In genomic region chr7:28826402-28826772, GRCm38 (mm10) we compare ENCODE assay signal across 9 mouse cellular contexts. TPM values are rescaled to one million over a fixed set of nuclear protein-coding genes. Genes with fewer than 3 reads are reported as not detected.
DNase-seq lines count a peak whose midpoint lies in the region; ATAC-seq and TF ChIP-seq lines count a peak whose summit lies in the region.
"Had no signal": no experiment of that assay in that cellular context is flagged by ENCODE, and none has a peak within 500 bp of the region (broad histone marks: within the 10 kb centered on the region; RNA-seq: fewer than 3 reads in every experiment).

No protein-coding gene starts in this region.

- no peak for TF ChIP-seq CTCF in layer of hippocampus, adult 2 months (conservative IDR thresholded peaks at IDR 0.05)

- peak overlapping the region; percentile 60 for H3K4me2 ChIP-seq in embryonic facial prominence, embryonic 13.5 days
- H3K4me2 ChIP-seq in liver, embryonic 15.5 days = peak overlapping the region; percentile 74

- 94% methylated on average over 7 of the region's 7 CpGs for WGBS in embryonic facial prominence, embryonic 13.5 days
- 85% methylated on average over 7 of the region's 7 CpGs for WGBS in liver, embryonic 15.5 days (ENCODE audit: insufficient replicate concordance)

- no peak overlapping the region for H3K9ac ChIP-seq in embryonic facial prominence, embryonic 13.5 days
- H3K9ac ChIP-seq in liver, embryonic 15.5 days = 0 out of 2 replicates have a peak overlapping the region, but pooled peaks have one; percentile 67

- H3K36me3 ChIP-seq in embryonic facial prominence, embryonic 13.5 days = peaks cover 47% of the 10 kb centered on the region
- peaks cover 35% of the 10 kb centered on the region for H3K36me3 ChIP-seq in liver, embryonic 15.5 days (replicated peaks)

- ATAC-seq in embryonic facial prominence, embryonic 13.5 days (ENCODE audit: insufficient number of reproducible peaks, insufficient read depth, low FRiP score, low TSS enrichment, low read depth) = no peak
- ATAC-seq in liver, embryonic 15.5 days (ENCODE audit: insufficient read depth) = no peak
- no peak for ATAC-seq in CD4-positive, CD25-positive, alpha-beta regulatory T cell, adult 4 months

- H3K9me3 ChIP-seq in embryonic facial prominence, embryonic 13.5 days = no peaks in the 10 kb centered on the region
- H3K9me3 ChIP-seq in liver, embryonic 15.5 days (replicated peaks) = no peaks in the 10 kb centered on the region

- H3K4me3 ChIP-seq in layer of hippocampus, adult 2 months = peak overlapping the region; percentile 78; the same call in 1 of the 2 replicates
- no peak overlapping the region for H3K4me3 ChIP-seq in embryonic facial prominence, embryonic 13.5 days
- H3K4me3 ChIP-seq in liver, embryonic 15.5 days (replicated peaks) = no peak overlapping the region

- peaks cover 9% of the 10 kb centered on the region for H3K4me1 ChIP-seq in embryonic facial prominence, embryonic 13.5 days
- H3K4me1 ChIP-seq in liver, embryonic 15.5 days (replicated peaks) = peaks cover 71% of the 10 kb centered on the region

- H3K27ac ChIP-seq in layer of hippocampus, adult 2 months = peak overlapping the region; percentile 93
- peak overlapping the region; percentile 89; the same call in 1 of the 2 replicates for H3K27ac ChIP-seq in embryonic facial prominence, embryonic 13.5 days
- H3K27ac ChIP-seq in liver, embryonic 15.5 days (replicated peaks) = peak overlapping the region; percentile 84; the same call in 1 of the 2 replicates

- peak; percentile 27 for DNase-seq in cerebellum, adult 9-11 months
- no peak for DNase-seq in cerebellum, postnatal 4 days (ENCODE audit: low spot score in 2 of 2)
- DNase-seq in layer of hippocampus, adult 2 months (ENCODE audit: low spot score in 2 of 2) = no peak
- DNase-seq in layer of hippocampus, adult 8-10 months (ENCODE audit: low spot score in 2 of 2) = no peak
- no peak for DNase-seq in yolk sac, embryonic 10.5 days (ENCODE audit: low spot score)

- no peaks in the 10 kb centered on the region for H3K27me3 ChIP-seq in embryonic facial prominence, embryonic 13.5 days
- no peaks in the 10 kb centered on the region for H3K27me3 ChIP-seq in liver, embryonic 15.5 days

RNA-seq across cellular contexts. Expression of gene Ech1, which starts 1.4 kb away (rescaled TPM):
- 10 to 100 TPM; 66.4 to 68.8 TPM for total RNA-seq in layer of hippocampus, adult 2 months (2021)
- 10 to 100 TPM; 64.2 to 77.6 (median 67.7) TPM for total RNA-seq in layer of hippocampus, adult 8-10 months (2022)
- polyA plus RNA-seq in embryonic facial prominence, embryonic 13.5 days (2015; fragmentation: Nextera tagmentation; extraction: Ambion mirVana) = 153 TPM in 2 replicates
- polyA plus RNA-seq in liver, embryonic 15.5 days (2015; fragmentation: Nextera tagmentation; extraction: Ambion mirVana) = 125 and 148 TPM in 2 replicates
- polyA plus RNA-seq in CD4-positive, CD25-positive, alpha-beta regulatory T cell, adult 4 months (2017; shearing (Covaris generic)) = 100 to 1,000 TPM; 198 to 237 TPM

RNA-seq across cellular contexts. Expression of gene Lgals4, which starts 7.3 kb away (rescaled TPM):
- total RNA-seq in layer of hippocampus, adult 2 months (2021) = 1 to 10 TPM; 4.4 to 6.8 TPM
- 1 to 10 TPM; 2.4 to 6.9 (median 4.9) TPM for total RNA-seq in layer of hippocampus, adult 8-10 months (2022)
- 8.7 and 15.3 TPM in 2 replicates for polyA plus RNA-seq in embryonic facial prominence, embryonic 13.5 days (2015; fragmentation: Nextera tagmentation; extraction: Ambion mirVana)
- 4.8 and 6.4 TPM in 2 replicates for polyA plus RNA-seq in liver, embryonic 15.5 days (2015; fragmentation: Nextera tagmentation; extraction: Ambion mirVana)
- polyA plus RNA-seq in CD4-positive, CD25-positive, alpha-beta regulatory T cell, adult 4 months (2017; shearing (Covaris generic)) = 10 to 100 TPM; 28.0 to 57.1 TPM

RNA-seq across cellular contexts. Expression of gene Hnrnpl, which starts 18.0 kb away (rescaled TPM):
- 100 to 1,000 TPM; 410 to 476 TPM for total RNA-seq in layer of hippocampus, adult 2 months (2021)
- total RNA-seq in layer of hippocampus, adult 8-10 months (2022) = 100 to 1,000 TPM; 403 to 453 (median 434) TPM
- 301 and 303 TPM in 2 replicates for polyA plus RNA-seq in embryonic facial prominence, embryonic 13.5 days (2015; fragmentation: Nextera tagmentation; extraction: Ambion mirVana)
- 79.3 and 86.9 TPM in 2 replicates for polyA plus RNA-seq in liver, embryonic 15.5 days (2015; fragmentation: Nextera tagmentation; extraction: Ambion mirVana)
- polyA plus RNA-seq in CD4-positive, CD25-positive, alpha-beta regulatory T cell, adult 4 months (2017; shearing (Covaris generic)) = 100 to 1,000 TPM; 181 to 326 TPM

RNA-seq across cellular contexts. Expression of gene Lgals7, which starts 37.3 kb away (rescaled TPM):
- total RNA-seq in layer of hippocampus, adult 2 months (2021) = not detected
- not detected for total RNA-seq in layer of hippocampus, adult 8-10 months (2022)
- 25.5 and 29.4 TPM in 2 replicates for polyA plus RNA-seq in embryonic facial prominence, embryonic 13.5 days (2015; fragmentation: Nextera tagmentation; extraction: Ambion mirVana)
- polyA plus RNA-seq in liver, embryonic 15.5 days (2015; fragmentation: Nextera tagmentation; extraction: Ambion mirVana) = 0.24 TPM in 1 of 2 replicates, not detected in the other
- 1 to 10 TPM; 1.1 to 1.6 TPM for polyA plus RNA-seq in CD4-positive, CD25-positive, alpha-beta regulatory T cell, adult 4 months (2017; shearing (Covaris generic))
- total RNA-seq: hematopoietic stem cell, adult 5-6 weeks had no signal

RNA-seq across cellular contexts. Expression of gene Rinl, which starts 37.6 kb away (rescaled TPM):
- 1 to 10 TPM; 2.6 to 4.5 TPM for total RNA-seq in layer of hippocampus, adult 2 months (2021)
- 1 to 10 TPM; 2.5 to 5.3 (median 3.8) TPM for total RNA-seq in layer of hippocampus, adult 8-10 months (2022)
- 2.6 and 4.1 TPM in 2 replicates for polyA plus RNA-seq in embryonic facial prominence, embryonic 13.5 days (2015; fragmentation: Nextera tagmentation; extraction: Ambion mirVana)
- polyA plus RNA-seq in liver, embryonic 15.5 days (2015; fragmentation: Nextera tagmentation; extraction: Ambion mirVana) = 9.4 and 10.2 TPM in 2 replicates
- 100 to 1,000 TPM; 197 to 273 TPM for polyA plus RNA-seq in CD4-positive, CD25-positive, alpha-beta regulatory T cell, adult 4 months (2017; shearing (Covaris generic))
